Mouse (Mus musculus): ENCODE results near the gene Myo1b. TPM values are rescaled to one million over a fixed set of nuclear protein-coding genes. Genes with fewer than 3 reads are reported as not detected.

Gene Myo1b
- polyA plus RNA-seq, 1 experiment from 2014 or later, result 2.5 TPM

DNA sequence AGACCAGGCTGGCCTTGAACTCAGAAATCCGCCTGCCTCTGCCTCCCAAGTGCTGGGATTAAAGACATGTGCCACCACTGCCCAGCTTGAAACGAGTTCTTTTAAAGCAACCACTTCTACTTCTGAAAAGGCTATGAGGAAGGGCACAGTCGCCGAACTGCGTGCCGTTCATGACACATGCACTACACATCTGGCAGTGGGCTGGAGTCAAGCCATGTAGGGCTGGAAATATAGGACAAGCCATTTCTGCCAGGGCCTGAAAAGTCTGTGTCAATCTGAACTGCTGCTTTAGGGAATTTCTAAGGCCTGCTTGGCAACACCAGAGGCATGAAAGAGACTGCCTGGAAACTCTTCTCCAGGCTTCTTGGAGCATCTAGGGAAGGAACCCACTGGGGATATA is 162.2 kb downstream of the Myo1b start:
- H3K4me3 ChIP-seq (ENCODE audit: inconsistent target), result no peak overlapping the region
- no peaks in the 10 kb centered on the region for H3K36me3 ChIP-seq (ENCODE audit: inconsistent target)
- WGBS (ENCODE audit: missing documents), result 99% methylated on average over 5 of the region's 6 CpGs
- no peak overlapping the region for H3K27ac ChIP-seq
- H3K79me2 ChIP-seq (ENCODE audit: inconsistent target), result no peaks in the 10 kb centered on the region

- no peaks in the 10 kb centered on the region for H3K79me2 ChIP-seq (ENCODE audit: inconsistent target)
- WGBS (ENCODE audit: missing documents), result 93% methylated on average over 8 of the region's 10 CpGs
- no peak overlapping the region for H3K4me3 ChIP-seq (ENCODE audit: inconsistent target)
- no peaks in the 10 kb centered on the region for H3K36me3 ChIP-seq (ENCODE audit: inconsistent target)
- no peak overlapping the region for H3K27ac ChIP-seq
Measured at GRCm38 (mm10) chr1:51751006-51751405, 164.9 kb downstream of the Myo1b start.

- H3K36me3 ChIP-seq (ENCODE audit: inconsistent target), result no peaks in the 10 kb centered on the region
- 100% methylated on average over 1 of the region's 2 CpGs for WGBS (ENCODE audit: missing documents)
- H3K79me2 ChIP-seq (ENCODE audit: inconsistent target), result no peaks in the 10 kb centered on the region
- H3K27ac ChIP-seq, result no peak overlapping the region
- H3K4me3 ChIP-seq (ENCODE audit: inconsistent target), result no peak overlapping the region
Measured at GRCm38 (mm10) chr1:51748306-51748705, 167.6 kb downstream of the Myo1b start.

GRCm38 (mm10) chr1:51747494-51747893 is 168.4 kb downstream of the Myo1b start:
- 24% methylated on average over 12 of the region's 12 CpGs for WGBS (ENCODE audit: missing documents)
- Histone ChIP-seq H3K4me3 (ENCODE audit: inconsistent target) (no peak overlapping the region), H3K79me2 (ENCODE audit: inconsistent target) (no peaks in the 10 kb centered on the region), H3K27ac (no peak overlapping the region), H3K36me3 (ENCODE audit: inconsistent target) (no peaks in the 10 kb centered on the region)

- WGBS (ENCODE audit: missing documents), result 95% methylated on average over 15 of the region's 15 CpGs
Measured at GRCm38 (mm10) chr1:51746711-51747240, 169.1 kb downstream of the Myo1b start.

GRCm38 (mm10) chr1:51743756-51744425 is 172.0 kb downstream of the Myo1b start:
- H3K36me3 ChIP-seq (ENCODE audit: inconsistent target), result no peaks in the 10 kb centered on the region

More at GRCm38 (mm10) chr1:51746711-51747240, 169.1 kb downstream of the Myo1b start:
- no peak overlapping the region for H3K27ac ChIP-seq
- no peak overlapping the region for H3K4me3 ChIP-seq (ENCODE audit: inconsistent target)
- H3K79me2 ChIP-seq (ENCODE audit: inconsistent target), result no peaks in the 10 kb centered on the region
- no peaks in the 10 kb centered on the region for H3K36me3 ChIP-seq (ENCODE audit: inconsistent target)

DNA sequence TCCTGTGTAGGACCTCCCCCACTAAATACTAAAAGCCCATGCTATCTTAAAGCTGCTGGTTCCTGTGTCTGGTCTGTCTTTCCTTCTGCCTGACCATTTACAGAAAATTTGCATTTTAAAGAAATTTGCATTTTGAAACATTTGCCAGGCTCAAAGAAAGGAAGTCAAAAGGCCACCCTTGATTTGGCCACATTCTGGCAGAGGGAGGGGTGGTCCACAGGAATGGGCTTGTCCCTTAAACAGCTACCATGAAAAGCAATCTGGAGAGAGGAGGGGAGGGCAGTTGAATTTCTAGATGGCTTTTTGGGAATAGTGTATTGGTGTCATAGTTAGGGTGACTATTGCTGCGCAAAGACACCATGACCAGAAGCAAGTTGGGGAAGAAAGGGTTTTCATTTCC is 173.3 kb downstream of the Myo1b start:
- no peak overlapping the region for H3K4me3 ChIP-seq (ENCODE audit: inconsistent target)
- no peak overlapping the region for H3K27ac ChIP-seq
- H3K36me3 ChIP-seq (ENCODE audit: inconsistent target), result no peaks in the 10 kb centered on the region
- no peaks in the 10 kb centered on the region for H3K79me2 ChIP-seq (ENCODE audit: inconsistent target)
- WGBS (ENCODE audit: missing documents), result 100% methylated on average over 1 of the region's 1 CpGs

More at GRCm38 (mm10) chr1:51743756-51744425, 172.0 kb downstream of the Myo1b start:
- H3K79me2 ChIP-seq (ENCODE audit: inconsistent target), result no peaks in the 10 kb centered on the region
- WGBS (ENCODE audit: missing documents), result 92% methylated on average over 3 of the region's 3 CpGs
- no peak overlapping the region for H3K4me3 ChIP-seq (ENCODE audit: inconsistent target)
- H3K27ac ChIP-seq, result no peak overlapping the region

DNA sequence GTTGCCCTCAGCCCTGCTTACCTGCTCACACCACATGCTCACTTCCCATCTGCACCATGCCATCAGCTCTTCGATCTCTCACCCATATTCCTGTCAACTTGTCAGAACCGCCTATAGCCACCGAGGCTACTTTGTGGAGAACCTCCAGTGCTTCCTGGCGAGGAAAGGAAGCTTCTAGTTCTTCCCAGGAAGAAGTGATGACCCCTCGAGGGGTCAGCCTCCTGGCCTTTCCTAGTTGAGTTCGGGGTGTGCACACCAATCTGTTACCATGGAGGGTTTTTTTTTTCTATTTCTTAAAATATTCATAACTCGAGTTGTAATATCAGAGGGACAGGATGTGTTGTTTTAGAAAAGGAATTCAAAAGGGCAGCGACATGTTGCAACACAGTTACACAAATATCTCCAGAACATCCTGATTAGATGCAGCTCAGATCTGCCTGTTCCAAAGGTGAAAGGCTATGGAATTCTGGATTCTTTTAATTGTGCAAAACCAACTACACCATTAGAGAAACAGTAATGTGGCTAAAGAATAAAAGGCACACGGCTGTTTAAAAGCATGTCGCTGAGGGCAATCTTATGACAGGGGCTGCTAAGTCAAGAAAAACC is 175.1 kb downstream of the Myo1b start:
- Histone ChIP-seq H3K36me3 (ENCODE audit: inconsistent target) (no peaks in the 10 kb centered on the region), H3K27ac (no peak overlapping the region), H3K79me2 (ENCODE audit: inconsistent target) (no peaks in the 10 kb centered on the region), H3K4me3 (ENCODE audit: inconsistent target) (no peak overlapping the region)
- WGBS (ENCODE audit: missing documents), result 85% methylated on average over 10 of the region's 10 CpGs

GRCm38 (mm10) chr1:51739252-51739852 is 176.5 kb downstream of the Myo1b start:
- WGBS (ENCODE audit: missing documents), result 91% methylated on average over 5 of the region's 5 CpGs
- Histone ChIP-seq H3K79me2 (ENCODE audit: inconsistent target) (no peaks in the 10 kb centered on the region), H3K27ac (no peak overlapping the region), H3K4me3 (ENCODE audit: inconsistent target) (no peak overlapping the region), H3K36me3 (ENCODE audit: inconsistent target) (no peaks in the 10 kb centered on the region)

- no peak overlapping the region for H3K4me3 ChIP-seq (ENCODE audit: inconsistent target)
- no peaks in the 10 kb centered on the region for H3K36me3 ChIP-seq (ENCODE audit: inconsistent target)
- 91% methylated on average over 2 of the region's 2 CpGs for WGBS (ENCODE audit: missing documents)
- no peaks in the 10 kb centered on the region for H3K79me2 ChIP-seq (ENCODE audit: inconsistent target)
- no peak overlapping the region for H3K27ac ChIP-seq
Measured at GRCm38 (mm10) chr1:51736822-51737221, 179.0 kb downstream of the Myo1b start.

DNA sequence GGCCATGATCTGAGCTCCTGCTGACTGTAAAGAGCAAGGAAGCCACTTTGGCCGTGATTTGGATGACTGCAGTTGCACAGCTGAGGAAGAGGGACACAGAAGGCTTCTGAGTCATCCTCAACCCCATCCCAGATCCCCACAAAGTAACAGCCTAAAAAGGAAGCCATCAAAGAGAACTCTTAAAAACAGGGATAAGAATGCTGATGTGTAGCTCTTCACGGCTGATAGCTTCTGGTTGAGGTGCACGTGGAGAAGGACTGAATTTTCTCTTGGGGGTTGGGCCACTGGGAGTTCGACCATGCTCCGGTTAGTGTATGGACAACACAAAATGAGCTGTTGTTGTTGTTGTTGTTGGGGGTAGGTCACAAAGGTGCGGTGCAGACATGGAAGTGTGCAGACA is 181.2 kb downstream of the Myo1b start:
- Histone ChIP-seq H3K79me2 (ENCODE audit: inconsistent target) (no peaks in the 10 kb centered on the region), H3K27ac (no peak overlapping the region), H3K4me3 (ENCODE audit: inconsistent target) (no peak overlapping the region), H3K36me3 (ENCODE audit: inconsistent target) (no peaks in the 10 kb centered on the region)
- WGBS (ENCODE audit: missing documents), result 76% methylated on average over 5 of the region's 6 CpGs

GRCm38 (mm10) chr1:51729407-51729806 is 186.5 kb downstream of the Myo1b start:
- Histone ChIP-seq H3K79me2 (ENCODE audit: inconsistent target) (no peaks in the 10 kb centered on the region), H3K4me3 (ENCODE audit: inconsistent target) (no peak overlapping the region), H3K36me3 (ENCODE audit: inconsistent target) (no peaks in the 10 kb centered on the region), H3K27ac (no peak overlapping the region)
- 93% methylated on average over 1 of the region's 1 CpGs for WGBS (ENCODE audit: missing documents)

- 95% methylated on average over 4 of the region's 4 CpGs for WGBS (ENCODE audit: missing documents)
- H3K36me3 ChIP-seq (ENCODE audit: inconsistent target), result no peaks in the 10 kb centered on the region
- H3K4me3 ChIP-seq (ENCODE audit: inconsistent target), result no peak overlapping the region
- no peak overlapping the region for H3K27ac ChIP-seq
- H3K79me2 ChIP-seq (ENCODE audit: inconsistent target), result no peaks in the 10 kb centered on the region
Measured at GRCm38 (mm10) chr1:51728816-51729215, 187.1 kb downstream of the Myo1b start.

DNA sequence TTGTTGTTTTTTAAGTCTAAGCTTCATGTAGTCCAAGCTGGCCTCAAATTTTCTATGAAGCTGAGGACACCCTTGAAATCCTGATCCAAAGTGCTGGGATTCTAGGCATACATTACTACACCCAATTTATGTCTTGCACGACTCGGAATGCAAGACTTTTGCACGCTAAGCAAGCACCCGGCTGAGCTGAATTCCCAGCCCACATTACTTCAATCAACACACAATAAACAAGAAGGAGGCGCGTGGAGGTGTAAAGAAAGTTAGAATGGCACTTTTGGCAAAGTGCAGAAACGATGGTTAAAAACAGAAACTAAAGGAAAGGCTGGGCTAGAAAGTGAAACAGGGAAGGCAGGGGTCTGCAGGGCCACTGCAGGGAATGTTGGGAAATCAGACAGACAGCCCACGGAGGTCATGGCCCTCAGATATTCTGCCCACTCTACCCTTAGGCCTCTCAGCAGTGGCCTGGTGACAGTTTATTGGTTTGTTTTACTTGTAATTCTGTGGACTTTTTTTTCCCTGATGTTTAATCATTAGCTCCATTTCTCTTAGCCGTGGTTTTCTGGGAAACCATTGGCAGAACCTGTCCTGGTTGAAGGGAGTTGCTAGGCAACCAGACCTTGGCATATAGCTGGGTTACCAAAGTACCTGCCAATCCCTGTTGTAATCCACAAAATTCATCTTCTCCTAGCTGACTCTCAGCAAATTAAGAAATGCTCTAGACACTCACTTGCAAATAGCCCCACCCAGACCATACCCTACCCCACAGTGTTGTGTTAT is 195.8 kb downstream of the Myo1b start:
- no peaks in the 10 kb centered on the region for H3K79me2 ChIP-seq (ENCODE audit: inconsistent target)
- 80% methylated on average over 9 of the region's 9 CpGs for WGBS (ENCODE audit: missing documents)
- no peak overlapping the region for H3K4me3 ChIP-seq (ENCODE audit: inconsistent target)
- H3K27ac ChIP-seq, result no peak overlapping the region
- H3K36me3 ChIP-seq (ENCODE audit: inconsistent target), result no peaks in the 10 kb centered on the region

Data from macrophage (primary cell).